In genomic region chr12:106025416-106025815, GRCm38 (mm10) we compare ENCODE assay signal across 8 mouse cellular contexts. TPM values are rescaled to one million over a fixed set of nuclear protein-coding genes. Genes with fewer than 3 reads are reported as not detected.
DNase-seq lines count a peak whose midpoint lies in the region; ATAC-seq and TF ChIP-seq lines count a peak whose summit lies in the region.
"Had no signal": no experiment of that assay in that cellular context is flagged by ENCODE, and none has a peak within 500 bp of the region (broad histone marks: within the 10 kb centered on the region; RNA-seq: fewer than 3 reads in every experiment).

No protein-coding gene starts in this region.

- H3K36me3 ChIP-seq in testis, adult 2 months (ENCODE audit: control insufficient read depth, insufficient read depth, low read length), result no peaks in the 10 kb centered on the region
- peaks cover 7% of the 10 kb centered on the region; the same call in 1 of the 2 replicates for H3K36me3 ChIP-seq in liver, embryonic 11.5 days (ENCODE audit: control insufficient read depth, insufficient read depth, low read length)
- H3K36me3 ChIP-seq: hindbrain, embryonic 12.5 days had no signal

- no peak overlapping the region for H3K4me3 ChIP-seq in testis, adult 2 months (ENCODE audit: control insufficient read depth, low read depth, low read length)
- H3K4me3 ChIP-seq in liver, embryonic 11.5 days (ENCODE audit: low read depth, low read length), result peak overlapping the region; percentile 39
- H3K4me3 ChIP-seq: hindbrain, embryonic 12.5 days had no signal

- DNase-seq in testis, postnatal 10 days (ENCODE audit: low spot score), result no peak
- peak; percentile 54 for DNase-seq in c-Kit-negative CD71-positive TER-119-positive erythroid progenitor cells, embryonic 14.5 days (ENCODE audit: low read depth, low spot score)
- no peak for DNase-seq in liver, embryonic 11.5 days (ENCODE audit: low spot score)
- DNase-seq in cerebellum, adult 9-11 months, result no peak
- no peak for DNase-seq in right cerebral cortex, postnatal 36 days (ENCODE audit: low spot score in 2 of 2)
- DNase-seq in gastrocnemius, postnatal 14 days, result no peak

- no peaks in the 10 kb centered on the region for H3K9me3 ChIP-seq in liver, embryonic 11.5 days (ENCODE audit: control insufficient read depth, low read length)
- H3K9me3 ChIP-seq: hindbrain, embryonic 12.5 days had no signal

- TF ChIP-seq CTCF in testis, adult 2 months (IDR thresholded peaks at IDR 0.05; ENCODE audit: control insufficient read depth, insufficient read depth, insufficient replicate concordance, low read depth, low read length), result peak; percentile 14; the same call in 1 of the 2 replicates

- no peak for TF ChIP-seq POLR2A in testis, adult 2 months (IDR thresholded peaks at IDR 0.05; ENCODE audit: control insufficient read depth, low read depth, low read length)

- H3K27ac ChIP-seq in testis, adult 2 months (ENCODE audit: control insufficient read depth, insufficient read depth, low read depth, low read length), result no peak overlapping the region
- peak overlapping the region; percentile 84 for H3K27ac ChIP-seq in liver, embryonic 11.5 days (ENCODE audit: low read depth, low read length)
- H3K27ac ChIP-seq: hindbrain, embryonic 12.5 days had no signal

- intact Hi-C loops in gastrocnemius, postnatal 14 days (cut with DNase I; ENCODE audit: low total_unique reads), result no loop called here

- no peaks in the 10 kb centered on the region for H3K4me1 ChIP-seq in testis, adult 2 months (ENCODE audit: control insufficient read depth, insufficient read depth, low read length)
- peaks cover 67% of the 10 kb centered on the region for H3K4me1 ChIP-seq in liver, embryonic 11.5 days (replicated peaks; ENCODE audit: control insufficient read depth, insufficient read depth, low read length)
- H3K4me1 ChIP-seq: hindbrain, embryonic 12.5 days had no signal

- no peaks in the 10 kb centered on the region for H3K27me3 ChIP-seq in testis, adult 2 months (ENCODE audit: control insufficient read depth, insufficient read depth, low read length)
- no peaks in the 10 kb centered on the region for H3K27me3 ChIP-seq in liver, embryonic 11.5 days (replicated peaks; ENCODE audit: control insufficient read depth, insufficient read depth, low read length)
- H3K27me3 ChIP-seq: hindbrain, embryonic 12.5 days had no signal

- H3K9ac ChIP-seq in liver, embryonic 11.5 days (ENCODE audit: low read depth, low read length), result peak overlapping the region; percentile 46; the same call in 1 of the 2 replicates
- H3K9ac ChIP-seq: hindbrain, embryonic 12.5 days had no signal

- 74% methylated on average over 6 of the region's 6 CpGs for WGBS in liver, embryonic 11.5 days

- peak; percentile 76 for ATAC-seq in liver, embryonic 11.5 days (replicated peaks; ENCODE audit: low FRiP score)

- peak overlapping the region; percentile 63 for H3K4me2 ChIP-seq in liver, embryonic 11.5 days
- H3K4me2 ChIP-seq: hindbrain, embryonic 12.5 days had no signal

RNA-seq across cellular contexts. Expression of gene Vrk1, which starts 15.4 kb away (rescaled TPM):
- 9.2 and 11.6 TPM in 2 replicates for polyA plus RNA-seq in testis, adult 2 months (2012; rRNA removed)
- polyA plus RNA-seq in liver, embryonic 11.5 days (2014; fragmentation: Nextera tagmentation; extraction: Ambion mirVana), result 161 and 179 TPM in 2 replicates
- total RNA-seq in gastrocnemius, postnatal 14 days (2021), result 1 to 10 TPM; 5.2 to 6.1 TPM

Comparison
In these comparisons a context has a peak if more than half of its experiments do, and no peak if none do; other contexts are left out.
1. RNA of gene Vrk1, which starts 15.4 kb away (polyA plus RNA-seq): 161 to 179 TPM in liver, embryonic 11.5 days; 9.2 to 11.6 TPM in testis, adult 2 months; every median in the first group is over 10 times any median in the second.